In the genomic region with DNA sequence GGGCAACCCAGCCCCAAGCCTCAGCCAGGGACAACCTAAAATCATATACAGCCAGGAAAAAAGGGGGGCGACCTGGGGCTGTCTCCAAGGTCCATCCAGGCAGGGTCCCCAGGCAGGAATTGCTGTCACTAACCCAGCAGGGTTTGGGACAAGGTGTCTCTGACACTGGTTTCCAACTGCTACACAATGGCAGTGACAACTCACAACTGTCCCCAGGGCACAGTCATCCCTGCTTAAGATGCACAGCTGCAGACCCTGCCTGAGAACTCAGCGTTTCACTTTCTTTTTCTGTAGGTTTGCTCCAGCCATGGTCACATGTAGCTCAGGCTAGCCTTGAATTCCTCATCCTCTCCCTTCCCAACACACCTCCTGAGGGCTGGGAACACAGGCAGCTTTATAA, we compare ENCODE assay signal across 9 mouse cellular contexts. TPM values are rescaled to one million over a fixed set of nuclear protein-coding genes. Genes with fewer than 3 reads are reported as not detected.
A peak's percentile ranks its signal among the peaks of the same experiment; 100 is the strongest.
DNase-seq lines count a peak whose midpoint lies in the region; ATAC-seq and TF ChIP-seq lines count a peak whose summit lies in the region.
"Had no signal": no experiment of that assay in that cellular context is flagged by ENCODE, and none has a peak within 500 bp of the region (broad histone marks: within the 10 kb centered on the region; RNA-seq: fewer than 3 reads in every experiment).

No protein-coding gene starts in this region.

- H3K9ac ChIP-seq in forebrain, embryonic 11.5 days (ENCODE audit: low read length) = no peak overlapping the region
- H3K9ac ChIP-seq in forebrain, postnatal 0 days = no peak overlapping the region
- H3K9ac ChIP-seq in limb, embryonic 11.5 days (ENCODE audit: low read length) = no peak overlapping the region
- H3K9ac ChIP-seq in neural tube, embryonic 12.5 days = no peak overlapping the region

- no peak overlapping the region for H3K27ac ChIP-seq in forebrain, embryonic 11.5 days (ENCODE audit: low read depth, low read length)
- no peak overlapping the region for H3K27ac ChIP-seq in forebrain, postnatal 0 days (ENCODE audit: low read depth, low read length)
- no peak overlapping the region for H3K27ac ChIP-seq in limb, embryonic 11.5 days (replicated peaks; ENCODE audit: low read depth, low read length)
- no peak overlapping the region for H3K27ac ChIP-seq in neural tube, embryonic 12.5 days

- H3K4me2 ChIP-seq in forebrain, embryonic 11.5 days (ENCODE audit: low read depth, low read length, severe bottlenecking) = no peak overlapping the region
- no peak overlapping the region for H3K4me2 ChIP-seq in forebrain, postnatal 0 days (ENCODE audit: low read depth)
- no peak overlapping the region for H3K4me2 ChIP-seq in limb, embryonic 11.5 days (ENCODE audit: low read depth, severe bottlenecking)
- peak overlapping the region; percentile 94 for H3K4me2 ChIP-seq in neural tube, embryonic 12.5 days (replicated peaks)

- TF ChIP-seq CTCF in forebrain, postnatal 0 days (IDR thresholded peaks at IDR 0.05; ENCODE audit: low read depth) = no peak

- 20% methylated on average over 2 of the region's 2 CpGs for WGBS in forebrain, embryonic 11.5 days
- 27% methylated on average over 2 of the region's 2 CpGs for WGBS in forebrain, postnatal 0 days
- 19% methylated on average over 2 of the region's 2 CpGs for WGBS in limb, embryonic 11.5 days
- 17% methylated on average over 2 of the region's 2 CpGs for WGBS in neural tube, embryonic 12.5 days

- no peak overlapping the region for H3K4me3 ChIP-seq in forebrain, embryonic 11.5 days (ENCODE audit: low read depth, low read length)
- no peak overlapping the region for H3K4me3 ChIP-seq in forebrain, postnatal 0 days (ENCODE audit: low read depth, low read length)
- H3K4me3 ChIP-seq in limb, embryonic 11.5 days (ENCODE audit: low read depth, low read length) = peak overlapping the region; percentile 78; the same call in 1 of the 2 replicates
- H3K4me3 ChIP-seq in neural tube, embryonic 12.5 days = no peak overlapping the region

- ATAC-seq in forebrain, embryonic 11.5 days (replicated peaks; ENCODE audit: low FRiP score) = no peak
- no peak for ATAC-seq in forebrain, postnatal 0 days
- ATAC-seq in limb, embryonic 11.5 days (ENCODE audit: insufficient number of reproducible peaks, low FRiP score, low TSS enrichment, low read depth) = no peak
- no peak for ATAC-seq in neural tube, embryonic 12.5 days (ENCODE audit: low FRiP score, low read depth)

- DNase-seq in forebrain, embryonic 11.5 days (ENCODE audit: low spot score) = peak; percentile 46
- no peak for DNase-seq in forebrain, postnatal 0 days
- DNase-seq in right cerebral cortex, postnatal 25 days = peak; percentile 4
- no peak for DNase-seq in right cerebral cortex, postnatal 36 days (ENCODE audit: low spot score in 2 of 2)
- peak; percentile 10 for DNase-seq in gastrocnemius, postnatal 25 days
- DNase-seq in limb, embryonic 11.5 days (ENCODE audit: low spot score) = no peak
- DNase-seq in MN1 (ENCODE audit: low spot score) = no peak

- H3K36me3 ChIP-seq in forebrain, embryonic 11.5 days (ENCODE audit: control insufficient read depth, insufficient read depth, low read length) = no peaks in the 10 kb centered on the region
- H3K36me3 ChIP-seq in forebrain, postnatal 0 days (ENCODE audit: insufficient read depth) = no peaks in the 10 kb centered on the region
- no peaks in the 10 kb centered on the region for H3K36me3 ChIP-seq in limb, embryonic 11.5 days (ENCODE audit: control insufficient read depth, insufficient read depth, low read length)
- H3K36me3 ChIP-seq in neural tube, embryonic 12.5 days = no peaks in the 10 kb centered on the region

- peaks cover 20% of the 10 kb centered on the region for H3K4me1 ChIP-seq in forebrain, embryonic 11.5 days (replicated peaks; ENCODE audit: control insufficient read depth, insufficient read depth, low read length)
- peaks cover 12% of the 10 kb centered on the region; the same call in 1 of the 2 replicates for H3K4me1 ChIP-seq in forebrain, postnatal 0 days (ENCODE audit: insufficient read depth)
- H3K4me1 ChIP-seq in limb, embryonic 11.5 days (ENCODE audit: control insufficient read depth, insufficient read depth, low read length) = peaks cover 21% of the 10 kb centered on the region
- H3K4me1 ChIP-seq in neural tube, embryonic 12.5 days = peaks cover 60% of the 10 kb centered on the region

- H3K27me3 ChIP-seq in forebrain, embryonic 11.5 days (ENCODE audit: control insufficient read depth, insufficient read depth, low read length) = peaks cover 45% of the 10 kb centered on the region
- H3K27me3 ChIP-seq in forebrain, postnatal 0 days (ENCODE audit: insufficient read depth, low read length) = no peaks in the 10 kb centered on the region
- peaks cover 49% of the 10 kb centered on the region for H3K27me3 ChIP-seq in limb, embryonic 11.5 days (ENCODE audit: control insufficient read depth, insufficient read depth, low read length)
- peaks cover 63% of the 10 kb centered on the region for H3K27me3 ChIP-seq in neural tube, embryonic 12.5 days (replicated peaks)

- H3K9me3 ChIP-seq in forebrain, embryonic 11.5 days (ENCODE audit: control insufficient read depth, low read length) = no peaks in the 10 kb centered on the region
- H3K9me3 ChIP-seq in forebrain, postnatal 0 days (ENCODE audit: low read length) = no peaks in the 10 kb centered on the region
- H3K9me3 ChIP-seq in limb, embryonic 11.5 days (ENCODE audit: control insufficient read depth, low read length) = no peaks in the 10 kb centered on the region
- H3K9me3 ChIP-seq in neural tube, embryonic 12.5 days = no peaks in the 10 kb centered on the region

RNA-seq across cellular contexts. Expression of a gene that starts 26.3 kb away (rescaled TPM):
- 10.5 and 10.8 TPM in 2 replicates for polyA plus RNA-seq in forebrain, embryonic 11.5 days (2014; fragmentation: Nextera tagmentation; extraction: Ambion mirVana)
- total RNA-seq in forebrain, postnatal 0 days (2014; rRNA removed) = 9.0 and 14.5 TPM in 2 replicates
- polyA plus RNA-seq in forebrain, postnatal 0 days (2015; fragmentation: Nextera tagmentation; extraction: Ambion mirVana) = 14.8 and 23.1 TPM in 2 replicates
- 100 to 1,000 TPM; 215 to 268 TPM for total RNA-seq in gastrocnemius, postnatal 25 days (2021)
- 16.7 and 18.7 TPM in 2 replicates for polyA plus RNA-seq in limb, embryonic 11.5 days (2014; fragmentation: Nextera tagmentation; extraction: Ambion mirVana)
- 21.7 and 22.2 TPM in 2 replicates for polyA plus RNA-seq in neural tube, embryonic 12.5 days (2016; fragmentation: Nextera tagmentation; extraction: Ambion mirVana)

RNA-seq across cellular contexts. Expression of a gene that starts 36.2 kb away (rescaled TPM):
- polyA plus RNA-seq in forebrain, embryonic 11.5 days (2014; fragmentation: Nextera tagmentation; extraction: Ambion mirVana) = 2.8 and 3.3 TPM in 2 replicates
- 0.77 and 1.3 TPM in 2 replicates for total RNA-seq in forebrain, postnatal 0 days (2014; rRNA removed)
- 1.7 TPM in 2 replicates for polyA plus RNA-seq in forebrain, postnatal 0 days (2015; fragmentation: Nextera tagmentation; extraction: Ambion mirVana)
- under 1 TPM in 1 of 2 experiments, not detected in 1; 0.67 TPM for total RNA-seq in gastrocnemius, postnatal 25 days (2021)
- polyA plus RNA-seq in limb, embryonic 11.5 days (2014; fragmentation: Nextera tagmentation; extraction: Ambion mirVana) = 3.4 and 3.5 TPM in 2 replicates
- polyA plus RNA-seq in neural tube, embryonic 12.5 days (2016; fragmentation: Nextera tagmentation; extraction: Ambion mirVana) = 2.1 and 2.7 TPM in 2 replicates

RNA-seq across cellular contexts. Expression of a gene that starts 40.3 kb away (rescaled TPM):
- polyA plus RNA-seq in forebrain, embryonic 11.5 days (2014; fragmentation: Nextera tagmentation; extraction: Ambion mirVana) = 1.1 and 3.0 TPM in 2 replicates
- 5.8 and 16.6 TPM in 2 replicates for total RNA-seq in forebrain, postnatal 0 days (2014; rRNA removed)
- 1.9 and 3.7 TPM in 2 replicates for polyA plus RNA-seq in forebrain, postnatal 0 days (2015; fragmentation: Nextera tagmentation; extraction: Ambion mirVana)
- under 1 TPM in 1 of 2 experiments, not detected in 1; 0.59 TPM for total RNA-seq in gastrocnemius, postnatal 25 days (2021)
- polyA plus RNA-seq in limb, embryonic 11.5 days (2014; fragmentation: Nextera tagmentation; extraction: Ambion mirVana) = 0.40 and 1.0 TPM in 2 replicates
- 2.3 and 2.5 TPM in 2 replicates for polyA plus RNA-seq in neural tube, embryonic 12.5 days (2016; fragmentation: Nextera tagmentation; extraction: Ambion mirVana)
- polyA plus RNA-seq: testis, adult 2 months had no signal

RNA-seq across cellular contexts. Expression of a gene that starts 44.8 kb away (rescaled TPM):
- 3.0 and 3.5 TPM in 2 replicates for polyA plus RNA-seq in forebrain, embryonic 11.5 days (2014; fragmentation: Nextera tagmentation; extraction: Ambion mirVana)
- 2.5 and 3.3 TPM in 2 replicates for total RNA-seq in forebrain, postnatal 0 days (2014; rRNA removed)
- 5.0 and 7.3 TPM in 2 replicates for polyA plus RNA-seq in forebrain, postnatal 0 days (2015; fragmentation: Nextera tagmentation; extraction: Ambion mirVana)
- total RNA-seq in gastrocnemius, postnatal 25 days (2021) = 1 to 10 TPM in 1 of 2 experiments, under 1 TPM in 1; 0.78 to 1.0 TPM
- 2.1 and 2.8 TPM in 2 replicates for polyA plus RNA-seq in limb, embryonic 11.5 days (2014; fragmentation: Nextera tagmentation; extraction: Ambion mirVana)
- polyA plus RNA-seq in neural tube, embryonic 12.5 days (2016; fragmentation: Nextera tagmentation; extraction: Ambion mirVana) = 5.0 and 5.3 TPM in 2 replicates

RNA-seq across cellular contexts. Expression of a gene that starts 44.9 kb away (rescaled TPM):
- 61.0 and 66.3 TPM in 2 replicates for polyA plus RNA-seq in forebrain, embryonic 11.5 days (2014; fragmentation: Nextera tagmentation; extraction: Ambion mirVana)
- 126 and 139 TPM in 2 replicates for total RNA-seq in forebrain, postnatal 0 days (2014; rRNA removed)
- 111 and 125 TPM in 2 replicates for polyA plus RNA-seq in forebrain, postnatal 0 days (2015; fragmentation: Nextera tagmentation; extraction: Ambion mirVana)
- 10 to 100 TPM; 41.1 to 41.2 TPM for total RNA-seq in gastrocnemius, postnatal 25 days (2021)
- polyA plus RNA-seq in limb, embryonic 11.5 days (2014; fragmentation: Nextera tagmentation; extraction: Ambion mirVana) = 53.7 and 55.7 TPM in 2 replicates
- 75.6 and 77.9 TPM in 2 replicates for polyA plus RNA-seq in neural tube, embryonic 12.5 days (2016; fragmentation: Nextera tagmentation; extraction: Ambion mirVana)

Comparison
In these comparisons a context has a peak if more than half of its experiments do, and no peak if none do; other contexts are left out.
1. DNase-seq: peak in forebrain, embryonic 11.5 days (single experiment), right cerebral cortex, postnatal 25 days (single experiment) and gastrocnemius, postnatal 25 days (single experiment); none in forebrain, postnatal 0 days (single experiment), right cerebral cortex, postnatal 36 days (0 of 2), limb, embryonic 11.5 days (single experiment) and MN1 (single experiment).